Mouse (Mus musculus) liver, adult (tissue): ENCODE data around the gene Secisbp2.

Source experiments
- GATA4 ChIP-seq: IDR thresholded peaks from 2 replicates; pipeline ENCODE4 v1.6.1; 2014; ENCODE audit warnings: mild to moderate bottlenecking, low read length; ENCODE audit not compliant: insufficient replicate concordance

Gene Secisbp2

DNA sequence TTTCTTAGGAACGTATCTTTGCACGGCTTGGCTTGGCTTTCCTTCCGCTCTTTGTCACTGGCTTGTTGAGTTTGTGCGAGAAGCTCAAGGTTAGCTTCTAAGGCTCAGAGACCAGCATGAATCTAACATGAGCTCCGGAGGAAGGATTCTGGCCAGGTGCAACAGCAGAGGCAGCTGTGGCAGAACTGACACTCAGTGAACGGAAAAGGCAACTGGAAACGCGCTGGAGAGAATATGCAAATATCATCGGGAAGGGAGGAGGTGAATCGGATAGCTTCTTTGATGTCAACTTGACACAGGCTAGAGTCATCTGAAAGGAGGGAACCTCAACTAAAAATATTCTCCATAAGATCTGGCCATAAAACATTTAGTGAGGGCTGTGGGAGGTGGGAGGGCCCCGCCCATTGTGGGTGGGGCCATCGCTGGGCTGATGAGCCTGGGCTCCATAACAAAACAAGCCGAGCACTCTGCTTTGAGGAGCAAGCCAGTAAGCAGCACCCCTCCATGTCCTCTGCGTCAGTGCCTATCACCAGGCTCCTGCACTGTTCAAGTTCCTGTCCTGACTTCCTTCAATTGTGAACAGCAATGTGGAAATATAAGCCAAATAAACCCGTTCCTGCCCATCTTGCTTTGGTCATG, 20.0 kb upstream of the Secisbp2 start:
- no peak for TF ChIP-seq GATA4

DNA sequence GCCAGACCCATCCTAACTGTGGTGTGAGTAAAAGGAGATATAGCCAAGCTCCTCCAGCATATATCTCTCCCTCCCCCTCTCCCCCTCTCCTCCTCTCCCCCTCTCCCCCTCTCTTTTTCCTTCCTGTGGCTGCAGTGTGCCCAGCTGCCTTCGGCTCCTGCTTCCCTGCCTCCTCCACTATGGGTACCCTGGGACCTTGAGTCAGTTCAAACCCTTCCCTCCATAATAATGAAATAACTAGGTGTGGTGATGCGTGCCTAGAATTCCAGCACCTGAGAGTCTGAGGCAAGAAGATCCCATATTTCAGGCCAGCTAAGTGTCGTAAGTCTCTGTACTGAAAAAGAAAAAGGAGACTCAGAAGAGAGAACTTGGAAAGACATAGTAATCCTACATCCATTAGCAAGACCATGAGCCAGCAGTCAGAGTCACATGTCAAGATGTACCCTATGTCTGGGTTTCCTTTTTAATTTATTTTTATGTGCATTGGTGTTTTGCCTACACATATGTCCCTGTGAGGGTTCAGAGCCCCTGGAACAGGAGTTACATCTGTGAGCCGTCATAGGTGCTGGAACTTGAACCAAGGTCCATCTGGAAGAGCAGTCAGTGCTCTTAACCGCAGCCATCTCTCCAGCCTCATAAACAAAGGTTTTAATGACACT, 18.8 kb upstream of the Secisbp2 start:
- TF ChIP-seq GATA4, result no peak

DNA sequence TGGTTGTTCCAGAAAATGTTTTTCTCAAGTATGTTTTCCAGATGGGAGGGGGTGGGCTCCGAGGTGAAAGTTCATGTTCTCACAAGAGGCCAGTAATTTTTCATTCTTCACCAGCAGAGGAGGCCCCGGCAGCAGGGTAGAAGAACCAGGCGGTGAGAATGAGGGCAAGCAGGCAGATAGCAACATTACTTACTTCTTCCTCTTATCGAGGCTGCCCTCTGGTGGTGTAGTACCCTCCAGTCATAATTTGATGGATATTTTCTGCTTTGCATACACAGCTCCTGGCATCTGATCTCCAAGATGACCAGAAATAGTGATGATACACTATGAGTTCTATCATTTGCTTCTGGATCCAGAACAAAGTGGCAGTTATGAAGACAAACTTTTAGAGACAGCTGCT, 12.5 kb upstream of the Secisbp2 start:
- no peak for TF ChIP-seq GATA4

DNA sequence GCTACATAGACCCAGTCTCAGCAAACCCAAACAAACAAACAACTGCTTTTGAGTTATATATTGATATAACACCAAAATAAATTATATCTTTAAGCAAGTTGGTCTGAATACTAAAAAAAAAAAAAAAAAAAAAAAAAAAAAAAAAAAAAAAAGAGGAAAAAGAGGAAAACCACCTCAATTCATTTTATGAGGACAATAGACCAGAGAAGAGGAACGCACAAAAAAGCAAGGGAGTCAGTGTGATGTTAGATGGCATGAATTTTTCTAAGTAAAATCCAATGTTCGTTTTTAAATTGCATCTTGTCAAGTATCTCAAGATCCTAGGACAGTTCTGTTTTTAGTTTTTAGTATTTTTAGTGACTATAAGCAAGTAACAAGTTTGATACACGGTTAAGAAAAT, 10.1 kb upstream of the Secisbp2 start:
- TF ChIP-seq GATA4, result no peak

DNA sequence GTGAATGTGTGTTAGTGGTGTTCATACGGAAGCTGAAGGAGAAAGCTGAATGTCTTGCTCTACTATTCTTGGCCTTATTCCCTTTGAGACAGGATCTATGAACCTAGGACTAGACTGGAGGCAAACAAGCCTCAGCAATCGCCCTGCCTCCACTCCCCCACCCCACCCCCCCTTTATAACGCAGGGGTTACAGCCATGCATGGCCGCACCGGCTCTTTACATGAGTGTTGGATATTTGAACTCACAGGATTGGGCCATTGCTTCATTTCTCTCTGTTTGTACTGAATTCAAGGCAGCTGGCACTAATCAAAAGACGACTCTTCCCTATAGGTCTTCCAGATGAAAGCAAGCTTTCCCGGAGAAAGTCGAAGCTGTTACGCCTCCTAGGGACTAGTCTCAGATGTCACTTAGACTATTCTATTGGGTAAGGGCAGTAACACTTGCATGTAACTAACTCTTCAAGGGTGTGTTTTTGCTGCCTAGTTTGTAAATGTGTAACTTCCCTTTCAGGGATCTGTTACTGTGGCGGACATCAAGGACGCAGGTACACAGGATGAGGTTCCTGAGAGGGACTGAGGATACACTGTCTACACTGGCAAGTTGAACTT, 9.2 kb upstream of the Secisbp2 start:
- no peak for TF ChIP-seq GATA4

DNA sequence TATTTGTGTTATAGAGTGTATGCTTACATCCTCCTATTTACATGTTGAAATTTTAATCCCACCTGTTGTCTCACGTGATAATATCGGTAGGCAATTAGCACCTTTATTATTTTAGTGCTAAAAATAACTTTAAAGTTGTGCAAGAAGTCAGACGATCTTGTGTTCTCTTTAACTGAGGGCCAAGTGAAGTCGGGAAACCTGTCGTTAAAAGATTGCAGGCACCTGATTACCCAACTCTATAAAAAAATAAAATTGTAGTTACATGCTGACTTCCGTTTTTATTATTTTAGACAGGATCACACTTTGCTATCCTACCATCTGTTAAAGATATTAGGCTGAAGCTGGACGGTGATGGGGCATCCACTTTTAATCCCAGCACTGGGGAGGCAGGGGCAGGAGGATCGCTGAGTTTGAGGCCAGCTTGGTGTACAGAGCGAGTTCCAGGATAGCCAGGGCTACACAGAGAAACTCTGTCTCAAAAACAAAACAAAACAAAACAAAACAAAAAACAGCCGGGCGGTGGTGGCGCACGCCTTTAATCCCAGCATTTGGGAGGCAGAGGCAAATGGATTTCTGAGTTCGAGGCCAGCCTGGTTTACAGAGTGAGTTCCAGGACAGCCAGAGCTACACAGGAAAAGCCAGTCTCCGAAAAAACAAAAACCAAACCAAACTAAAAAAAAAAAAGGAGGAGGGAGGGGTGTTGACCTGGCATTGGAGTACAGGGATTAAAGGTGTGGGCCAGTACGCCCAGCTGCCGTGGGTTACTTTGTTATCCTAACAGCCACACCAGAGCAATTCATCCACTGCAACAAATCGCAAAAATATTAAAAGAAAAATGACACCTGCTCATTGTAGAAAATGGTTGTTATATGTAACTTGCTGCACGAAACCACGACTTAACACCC, 7.3 kb upstream of the Secisbp2 start:
- TF ChIP-seq GATA4, result no peak

DNA sequence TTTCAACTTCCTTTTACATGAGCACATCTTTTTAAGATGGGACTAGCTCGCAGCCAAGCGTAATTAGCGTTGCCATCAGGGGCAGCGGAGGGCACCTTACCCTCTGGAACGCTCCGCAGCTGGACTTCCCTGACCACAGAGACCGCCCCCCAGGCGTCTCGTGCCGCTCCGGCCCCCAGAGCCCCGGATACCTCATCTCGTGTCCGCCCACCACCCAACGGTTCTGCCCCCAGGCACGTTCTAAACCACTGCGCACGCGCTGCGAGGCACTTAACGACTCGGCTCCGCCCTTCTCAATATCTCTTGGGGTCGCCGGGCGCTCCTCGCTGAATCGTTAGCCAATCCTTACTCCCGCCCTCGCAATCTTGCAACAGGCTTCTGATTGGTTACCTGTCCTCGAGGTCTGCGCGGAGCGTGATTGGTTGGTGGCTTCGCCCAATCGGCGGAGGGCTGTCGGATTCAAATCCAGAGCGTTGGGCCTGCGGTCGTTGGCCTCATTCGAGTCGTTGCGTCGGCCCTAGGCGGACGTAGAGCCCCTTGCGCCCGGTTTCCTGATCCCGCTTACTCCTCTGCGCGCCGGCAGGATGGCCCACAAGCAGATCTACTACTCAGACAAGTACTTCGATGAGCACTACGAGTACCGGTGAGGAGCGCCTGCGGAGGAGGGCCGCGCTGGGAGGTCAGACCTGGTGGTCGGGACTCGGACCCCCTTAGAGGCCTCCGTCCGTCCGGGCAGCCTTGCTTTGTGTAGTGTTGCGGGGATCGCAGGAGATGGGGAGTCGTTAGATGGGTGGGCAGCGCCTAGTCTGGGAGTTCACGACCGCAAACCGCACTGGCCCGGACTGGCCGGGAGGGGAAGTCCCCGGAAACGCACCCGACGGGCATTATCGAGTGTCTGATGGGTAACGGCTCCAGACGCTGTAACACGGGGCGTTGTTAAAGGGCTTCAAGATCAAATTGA, 6.4 kb upstream of the Secisbp2 start, which contains the start of gene Cks2:
Gene Cks2 (plus strand): TSS at position 404 of the 961 bp plus-strand sequence.
- peak; percentile 88 for TF ChIP-seq GATA4

DNA sequence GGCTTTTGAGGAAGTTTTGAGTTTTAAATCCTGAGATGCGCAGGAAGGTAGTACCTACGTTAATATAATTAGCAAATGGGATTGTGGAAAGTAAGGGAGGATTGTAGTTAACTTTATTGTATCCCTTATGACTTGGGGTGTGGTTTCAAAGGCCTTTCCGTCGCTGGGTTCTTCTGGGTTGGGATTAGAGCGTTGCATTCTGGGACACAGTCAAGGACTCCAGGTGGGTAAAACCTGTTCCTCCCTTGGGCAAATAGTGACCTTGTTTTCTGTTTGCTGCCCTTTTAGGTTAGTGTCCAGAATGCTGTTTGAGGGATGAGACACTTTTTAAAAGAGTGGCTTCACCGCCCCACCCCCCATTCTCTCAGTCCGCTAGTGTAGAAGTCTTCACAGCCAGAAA, 5.6 kb upstream of the Secisbp2 start:
- TF ChIP-seq GATA4, result no peak

DNA sequence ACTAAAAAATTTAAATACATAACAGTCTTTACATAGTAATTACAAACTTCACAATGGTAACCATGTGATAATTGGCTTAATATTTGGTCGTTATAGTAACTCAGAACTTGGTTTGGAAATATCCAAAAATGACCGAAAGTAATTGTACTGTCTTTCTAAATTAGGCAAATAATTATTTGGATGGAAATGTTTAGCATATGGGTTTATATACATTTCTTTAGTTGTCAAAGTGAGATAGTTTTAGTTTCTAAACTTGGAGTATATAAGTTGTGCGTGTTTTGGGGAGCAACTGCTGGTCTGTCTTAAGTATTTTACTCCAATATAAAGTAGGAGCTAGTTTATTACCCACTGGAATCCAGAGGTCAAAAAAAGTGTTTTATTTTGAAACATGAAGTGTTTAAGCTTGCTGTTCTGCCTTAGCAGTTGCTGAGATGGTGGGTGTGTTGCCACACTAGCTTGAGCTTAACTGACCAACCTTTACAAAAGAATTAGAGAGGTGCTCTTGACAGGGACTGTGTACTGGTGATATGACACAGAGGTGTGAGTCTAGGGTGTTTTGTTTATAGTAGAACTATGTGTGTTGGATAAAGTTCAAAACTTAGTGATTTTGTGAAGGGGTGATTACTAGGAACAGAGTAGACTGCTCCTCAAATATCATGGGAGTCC, 5.0 kb upstream of the Secisbp2 start:
- no peak for TF ChIP-seq GATA4

DNA sequence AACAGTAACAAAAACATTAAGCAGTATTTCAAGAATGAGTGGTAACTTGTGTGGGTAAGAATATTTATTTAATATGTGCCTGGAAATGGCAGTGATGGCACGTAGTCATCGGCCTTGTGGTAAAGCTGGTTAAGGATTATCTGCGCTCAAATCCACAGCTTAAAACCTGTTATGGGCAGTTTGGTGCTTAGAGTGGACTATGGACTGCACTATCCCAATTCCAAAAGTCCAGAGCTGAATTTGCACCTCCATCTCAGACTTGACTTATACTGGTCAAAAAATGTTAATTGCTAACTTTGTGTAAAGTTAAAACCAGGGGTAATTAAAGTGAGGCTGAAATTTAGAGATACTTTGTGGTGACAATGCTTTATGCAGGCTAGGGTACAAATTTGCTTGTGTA, 3.7 kb upstream of the Secisbp2 start:
- no peak for TF ChIP-seq GATA4

DNA sequence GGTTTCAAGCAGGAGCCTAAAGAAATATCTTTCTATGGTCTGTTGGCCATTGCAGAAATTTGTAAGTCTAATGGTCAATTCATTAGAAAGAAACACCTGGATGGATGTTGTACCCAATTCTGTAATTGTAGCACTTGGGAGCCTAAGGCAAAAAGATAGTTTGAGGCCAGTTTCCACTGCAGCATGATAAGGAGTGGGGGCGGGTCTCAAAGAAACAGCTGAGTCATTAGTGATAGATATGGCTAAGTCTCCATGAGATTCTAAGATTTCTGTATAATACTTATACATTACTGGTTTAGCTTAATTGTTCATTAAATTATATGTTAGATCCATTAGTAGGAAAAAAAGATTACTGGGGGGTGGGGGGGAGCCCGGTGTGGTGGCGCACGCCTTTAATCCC, 3.3 kb upstream of the Secisbp2 start:
- no peak for TF ChIP-seq GATA4

DNA sequence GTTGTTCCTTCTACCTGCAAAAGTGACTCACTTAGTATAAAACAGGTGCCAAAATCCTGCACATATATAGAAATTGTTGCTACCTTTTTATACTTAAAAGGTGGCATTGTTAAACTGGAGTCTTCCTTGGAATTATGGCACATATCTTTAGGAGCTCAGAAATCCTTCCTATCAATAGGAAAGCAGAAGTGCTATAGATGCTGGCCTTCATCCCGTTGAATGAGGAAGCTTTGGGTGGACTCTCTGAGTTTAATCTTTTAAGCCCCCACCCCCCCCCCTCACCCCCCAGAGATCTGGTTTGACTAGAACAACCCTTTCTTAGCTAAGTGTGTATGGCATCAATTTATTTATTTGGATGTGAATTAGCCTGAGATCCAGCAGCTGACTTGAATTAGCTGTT, 1.8 kb upstream of the Secisbp2 start:
- no peak for TF ChIP-seq GATA4

DNA sequence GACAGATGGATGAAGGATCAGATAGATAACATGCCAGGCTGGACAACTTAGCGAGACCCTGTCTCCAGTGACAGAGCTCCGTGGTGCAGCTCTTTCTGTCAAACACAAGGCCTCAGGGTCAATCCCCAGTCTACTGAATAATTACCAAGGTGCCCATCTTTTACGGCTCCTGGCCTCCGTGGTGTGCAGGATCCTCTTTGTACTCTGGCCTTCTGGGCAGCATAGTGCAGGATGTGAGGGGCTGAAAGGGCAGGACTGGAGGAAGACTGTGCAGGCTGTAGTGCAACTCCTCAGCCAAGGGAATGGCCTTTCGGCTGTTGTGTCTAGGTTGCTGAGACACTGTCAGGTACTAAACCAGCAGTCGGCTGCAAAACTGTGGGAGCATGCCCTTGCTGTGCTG, 1.7 kb downstream of the Secisbp2 start:
- no peak for TF ChIP-seq GATA4

DNA sequence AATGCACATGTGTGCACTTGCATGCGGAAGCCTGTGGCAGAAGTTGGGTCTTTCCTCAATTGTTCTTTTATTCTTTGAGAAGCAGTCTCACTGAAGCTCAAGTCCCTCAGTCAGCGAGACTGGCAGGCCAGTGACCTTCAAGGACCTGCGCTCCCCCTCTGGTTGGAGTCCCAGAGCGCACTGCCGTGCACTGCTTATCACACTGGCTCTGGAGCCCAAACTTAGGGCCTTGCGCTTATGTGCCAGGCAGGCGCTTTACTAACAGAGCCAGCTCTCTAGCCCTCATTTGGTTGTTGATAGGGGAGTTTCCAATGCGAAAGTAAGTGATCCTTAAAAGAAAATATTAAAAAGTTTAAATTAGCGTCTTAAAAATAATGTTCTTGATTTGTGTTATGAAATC, 2.5 kb downstream of the Secisbp2 start:
- no peak for TF ChIP-seq GATA4
